Mouse (Mus musculus): ENCODE data around the gene Etnppl.

The Etnppl gene

DNA sequence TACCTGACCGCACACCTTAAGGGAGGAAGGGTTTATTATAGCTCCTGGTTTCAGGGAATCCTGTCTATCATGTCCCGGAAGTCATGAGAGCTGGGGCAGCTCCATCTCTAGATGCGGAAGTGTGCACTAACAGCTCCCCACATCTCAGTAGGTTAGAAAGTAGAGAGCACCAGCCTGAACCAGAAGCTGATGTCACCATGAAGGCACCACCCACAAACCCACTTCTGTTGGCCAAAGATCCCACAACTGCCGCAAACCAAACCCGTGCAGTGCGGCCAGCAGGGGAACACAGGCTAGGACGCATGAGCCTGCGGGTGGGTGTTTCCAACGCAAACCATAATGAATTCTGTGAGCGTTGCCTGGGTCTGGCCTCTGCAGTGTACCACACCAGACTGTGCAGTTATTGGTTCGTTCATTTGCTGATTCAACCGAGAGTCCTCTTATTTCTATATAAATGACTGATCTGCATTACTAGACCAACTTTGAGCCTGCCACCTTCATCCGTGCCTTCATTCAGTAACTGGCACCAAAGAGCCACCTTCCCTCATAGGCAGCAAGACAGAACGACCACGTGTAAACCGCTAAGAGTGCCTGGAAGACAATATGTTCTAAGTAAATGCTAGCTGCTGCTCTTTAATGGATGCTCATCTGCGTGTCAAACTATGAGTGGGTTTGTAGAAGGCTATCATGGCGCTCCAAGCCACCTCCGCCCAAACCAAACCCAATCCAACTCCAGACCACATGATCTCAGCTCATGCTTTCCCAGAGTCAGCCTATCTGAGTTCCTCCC, 60.6 kb downstream of the Etnppl start:
- DNase-seq (ENCODE audit: low spot score), result no peak

DNA sequence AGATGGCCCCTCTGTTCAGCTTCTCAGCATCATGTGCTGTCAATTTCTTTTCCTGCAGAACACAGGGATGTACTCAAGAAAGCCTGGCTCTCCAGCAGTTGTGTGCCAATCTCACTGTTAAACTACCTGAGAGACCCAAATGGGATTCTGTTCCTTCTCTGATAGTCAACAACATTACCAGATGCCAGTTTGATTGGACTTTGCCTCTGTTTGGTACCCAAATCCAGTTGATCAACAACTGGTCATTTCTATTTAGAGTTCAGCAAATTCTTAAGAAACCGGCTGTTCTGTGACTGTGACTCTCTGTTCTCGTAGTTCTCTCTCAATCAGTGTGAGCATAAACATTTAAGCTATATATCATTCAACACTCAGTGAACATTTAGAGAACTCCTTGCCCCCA, 64.0 kb downstream of the Etnppl start:
- DNase-seq (ENCODE audit: low spot score), result no peak

DNA sequence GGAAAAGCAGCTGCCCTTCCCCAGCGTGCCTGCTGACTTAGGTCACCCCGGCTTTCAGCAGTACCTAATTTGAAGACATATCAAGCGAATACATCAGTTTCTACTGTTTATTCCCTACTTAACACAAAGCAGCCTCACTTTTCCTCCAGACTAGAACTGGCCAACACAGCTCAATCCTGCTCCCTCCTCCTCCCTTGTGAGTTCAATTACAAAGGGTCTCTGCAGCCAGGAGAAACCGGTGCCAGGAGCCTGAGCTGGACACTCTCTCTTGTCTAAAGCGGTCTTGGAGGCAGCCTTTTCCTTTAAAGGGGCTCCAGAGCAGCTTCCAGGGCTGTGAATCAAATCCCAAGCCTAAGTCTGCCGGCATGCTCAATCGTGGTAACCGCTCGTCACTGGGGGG, 64.9 kb downstream of the Etnppl start:
- no peak for DNase-seq (ENCODE audit: low spot score)

DNA sequence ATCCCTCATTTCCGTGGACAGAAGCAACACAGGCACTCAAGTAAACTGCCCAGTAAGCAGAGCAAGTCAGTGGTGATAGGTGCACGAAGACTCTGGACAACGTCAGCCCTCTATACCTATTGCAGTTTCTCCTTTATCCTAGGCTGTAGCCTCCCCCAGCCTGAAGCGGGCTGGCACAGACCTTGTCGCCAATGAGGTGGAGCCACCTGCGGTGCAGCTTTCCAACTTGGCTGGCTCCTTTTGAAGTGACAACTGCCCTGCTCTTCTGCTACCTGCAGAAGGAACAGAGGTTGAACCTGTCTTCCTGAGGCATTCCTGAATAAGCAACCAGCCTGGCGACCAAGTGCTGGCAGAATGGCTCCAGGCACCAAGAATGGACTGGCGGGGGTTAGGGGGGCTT, 66.6 kb downstream of the Etnppl start:
- no peak for DNase-seq (ENCODE audit: low spot score)

DNA sequence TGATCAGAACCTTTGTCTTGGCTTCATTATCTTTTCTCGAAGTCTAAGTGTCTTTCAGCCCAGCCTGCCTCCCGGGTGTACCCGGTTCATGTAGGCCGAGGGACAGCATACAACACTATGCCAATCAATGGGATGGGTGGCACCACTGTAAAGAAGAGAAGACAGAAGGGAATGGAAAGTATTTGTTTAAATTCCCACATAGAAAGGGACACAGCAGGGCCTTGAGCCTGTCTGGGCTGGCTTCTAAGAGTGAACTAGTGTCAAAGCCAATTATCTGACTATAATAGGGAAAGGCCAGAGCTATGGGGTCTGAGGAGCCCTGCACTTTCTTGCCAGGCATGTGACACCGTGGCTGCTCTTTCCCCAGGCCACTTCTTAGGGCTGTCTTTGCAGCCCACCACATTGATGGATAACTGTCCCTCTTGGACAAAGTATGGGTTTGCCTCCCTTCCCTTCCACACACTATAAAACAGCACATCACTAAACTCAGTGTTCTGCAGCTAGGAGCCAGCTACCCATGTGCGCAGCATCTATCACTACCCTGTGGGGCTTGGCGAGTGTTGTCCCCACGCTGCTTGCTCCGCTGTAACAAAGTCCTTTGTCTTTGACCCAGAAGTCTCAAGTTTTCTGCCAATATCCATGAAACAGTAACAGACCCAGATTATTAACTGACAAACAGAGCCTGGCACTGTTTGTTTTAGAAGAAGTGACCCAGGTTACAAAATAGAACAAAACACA, 67.2 kb downstream of the Etnppl start:
- DNase-seq (ENCODE audit: low spot score), result no peak

DNA sequence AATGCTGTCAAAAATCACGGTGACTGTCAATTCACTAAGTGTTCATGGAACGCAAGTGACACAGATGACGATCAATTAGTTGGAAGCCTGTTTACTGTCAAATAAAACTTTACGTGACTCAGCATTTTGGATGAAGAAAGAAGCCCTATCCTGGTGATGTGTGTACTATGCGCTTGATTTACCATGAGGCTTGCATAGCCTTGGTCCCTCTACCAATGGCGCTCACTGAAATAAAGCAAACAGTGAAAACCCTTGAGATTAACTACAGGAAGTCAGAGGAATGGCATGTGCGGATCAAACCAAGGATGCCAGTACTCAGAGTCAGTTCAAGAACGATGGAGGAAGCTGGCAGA, 67.7 kb downstream of the Etnppl start:
- DNase-seq (ENCODE audit: low spot score), result no peak

- DNase-seq (ENCODE audit: low spot score), result no peak
These were observed 69.8 kb downstream of the Etnppl start for GRCm38 (mm10) chr3:130687051-130687450.
